Mouse (Mus musculus) liver, embryonic 12.5 days (tissue): ENCODE measurements around the gene Kif26b. TPM values are rescaled to one million over a fixed set of nuclear protein-coding genes. Genes with fewer than 3 reads are reported as not detected.

Experiments
- ATAC-seq: fragments of 200-750 bp; cut with Nextera tagmentation; 2 replicates; pipeline ENCODE4 v1.8.0; 2017; ENCODE audit warnings: moderate number of reproducible peaks, mild to moderate bottlenecking, moderate library complexity
- H3K27ac ChIP-seq: fragments of 300-500 bp; sonication (generic); 2 replicates; pipeline ENCODE4 v1.5.1; 2016; ENCODE audit warnings: mild to moderate bottlenecking
- H3K27me3 ChIP-seq: fragments of 300-500 bp; sonication (generic); replicated peaks from 2 replicates; pipeline ENCODE4 v1.6.1; 2016; ENCODE audit warnings: mild to moderate bottlenecking, moderate library complexity
- H3K36me3 ChIP-seq: fragments of 300-500 bp; sonication (generic); 2 replicates; pipeline ENCODE4 v1.6.1; 2016; ENCODE audit warnings: mild to moderate bottlenecking, moderate library complexity
- H3K4me1 ChIP-seq: fragments of 300-500 bp; sonication (generic); 2 replicates; pipeline ENCODE4 v1.6.1; 2016
- H3K4me2 ChIP-seq: fragments of 300-500 bp; sonication (generic); 2 replicates; pipeline ENCODE4 v1.6.1; 2016; ENCODE audit warnings: mild to moderate bottlenecking, moderate library complexity
- H3K4me3 ChIP-seq: fragments of 300-500 bp; sonication (generic); 2 replicates; pipeline ENCODE4 v1.5.1; 2016; ENCODE audit warnings: mild to moderate bottlenecking, moderate library complexity
- H3K9ac ChIP-seq: fragments of 300-500 bp; sonication (generic); 2 replicates; pipeline ENCODE4 v1.6.1; 2016; ENCODE audit warnings: mild to moderate bottlenecking, moderate library complexity
- H3K9me3 ChIP-seq: fragments of 300-500 bp; sonication (generic); replicated peaks from 2 replicates; pipeline ENCODE4 v1.6.1; 2016; ENCODE audit warnings: mild to moderate bottlenecking, moderate library complexity
- WGBS: fragments of 180-500 bp; shearing (Covaris S2); methylation state at CpG from one replicate; pipeline ENCODE4 v1.1.7; 2016; ENCODE audit not compliant: insufficient replicate concordance; 5-methylcytosine and 5-hydroxymethylcytosine counted together
- polyA plus RNA-seq: library from polyadenylated mRNA; unstranded; fragments of >200 nt; fragmentation: Nextera tagmentation; extraction: Ambion mirVana; gene quantifications from 2 replicates; pipeline ENCODE4 v1.2.1, GENCODE M21; 2016

Kif26b gene
- polyA plus RNA-seq, 1 experiment from 2014 or later = 0.67 TPM

DNA sequence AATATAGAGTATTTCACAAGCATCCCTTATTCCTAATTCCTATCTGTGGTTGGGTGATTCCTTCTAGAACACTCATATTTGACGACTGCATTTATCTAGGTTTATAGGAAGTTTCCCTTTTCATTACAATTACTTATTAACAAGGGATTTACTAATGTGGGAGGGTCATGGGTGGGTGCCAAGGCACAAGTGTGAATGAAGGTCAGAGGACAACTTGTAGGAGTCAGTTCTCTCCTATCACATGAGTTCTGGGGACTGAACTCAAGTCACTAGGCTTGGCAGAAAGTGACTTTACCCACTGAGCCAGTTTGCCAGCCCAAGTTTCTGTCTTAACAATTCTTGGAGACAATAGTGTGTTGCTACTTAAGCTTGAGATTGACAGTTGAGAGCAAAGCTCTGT is 459.3 kb downstream of the Kif26b start:
- 41% methylated on average over 1 of the region's 1 CpGs for whole genome bisulfite sequencing
- H3K4me1 ChIP-seq = peaks cover 5% of the 10 kb centered on the region; the same call in 1 of the 2 replicates
- H3K4me2 ChIP-seq = no peak overlapping the region
- no peaks in the 10 kb centered on the region for H3K9me3 ChIP-seq
- no peaks in the 10 kb centered on the region for H3K36me3 ChIP-seq
- no peaks in the 10 kb centered on the region for H3K27me3 ChIP-seq
- no peak overlapping the region for H3K4me3 ChIP-seq
- ATAC-seq = no peak
- no peak overlapping the region for H3K9ac ChIP-seq
- H3K27ac ChIP-seq = no peak overlapping the region

Other genes with a start within 250 kb of the Kif26b start
- 103 and 110 TPM in 2 replicates for gene Cox20, start 210.0 kb upstream of the Kif26b start, polyA plus RNA-seq
- gene Hnrnpu, start 191.3 kb upstream of the Kif26b start, polyA plus RNA-seq = 556 and 569 TPM in 2 replicates
- 4.6 and 5.2 TPM in 2 replicates for gene Efcab2, start 123.0 kb upstream of the Kif26b start, polyA plus RNA-seq